ENCODE assay signal across 17 mouse cellular contexts in genomic region chr12:35506383-35506782, GRCm38 (mm10).
"Had no signal": no experiment of that assay in that cellular context is flagged by ENCODE, and none has a peak within 500 bp of the region (broad histone marks: within the 10 kb centered on the region; RNA-seq: fewer than 3 reads in every experiment).

No protein-coding gene starts in this region.

- H3K27ac ChIP-seq: liver, embryonic 14.5 days; lung, embryonic 15.5 days; macrophage; midbrain, embryonic 13.5 days; midbrain, embryonic 15.5 days; neural tube, embryonic 13.5 days; stomach, embryonic 15.5 days; stomach, postnatal 0 days had no signal

- DNase-seq: lung, adult 2 months; lung, postnatal 10 days; right cerebral cortex, postnatal 14 days; thymus, adult 2 months; thymus, postnatal 25 days; thymus, postnatal 4 days had no signal

- ATAC-seq: midbrain, embryonic 13.5 days; midbrain, embryonic 15.5 days had no signal

- H3K9me3 ChIP-seq: lung, embryonic 15.5 days; megakaryocyte, embryonic 14.5 days; midbrain, embryonic 13.5 days; midbrain, embryonic 15.5 days; neural tube, embryonic 13.5 days; stomach, embryonic 15.5 days had no signal

- H3K9ac ChIP-seq: liver, embryonic 14.5 days; lung, embryonic 15.5 days; midbrain, embryonic 13.5 days; midbrain, embryonic 15.5 days; neural tube, embryonic 13.5 days; stomach, embryonic 15.5 days had no signal

- H3K4me1 ChIP-seq: lung, embryonic 15.5 days; midbrain, embryonic 13.5 days; midbrain, embryonic 15.5 days; neural tube, embryonic 13.5 days; stomach, embryonic 15.5 days had no signal

- H3K4me2 ChIP-seq: liver, embryonic 11.5 days; lung, embryonic 15.5 days; midbrain, embryonic 11.5 days; midbrain, embryonic 13.5 days; midbrain, embryonic 15.5 days; neural tube, embryonic 13.5 days; stomach, embryonic 15.5 days had no signal

- H3K4me3 ChIP-seq: lung, embryonic 15.5 days; megakaryocyte, embryonic 14.5 days; midbrain, embryonic 13.5 days; midbrain, embryonic 15.5 days; neural tube, embryonic 13.5 days; stomach, embryonic 15.5 days had no signal

- H3K27me3 ChIP-seq: lung, embryonic 15.5 days; megakaryocyte, embryonic 14.5 days; midbrain, embryonic 13.5 days; midbrain, embryonic 15.5 days; neural tube, embryonic 13.5 days; stomach, embryonic 15.5 days had no signal
